Mouse (Mus musculus): Measurements from ENCODE around the gene Kpna7.
A peak's percentile ranks its signal among the peaks of the same experiment; 100 is the strongest.
"Not testable (repeated sequence)": the region's sequence is repeated elsewhere in the genome, so short reads cannot be mapped to it uniquely, and the experiment has no call there.

The Kpna7 gene

GRCm38 (mm10) chr5:145083632-145084451 lies at the start of gene Kpna7, which contains the start of gene Arpc1a:
Gene Kpna7, minus strand, starts transcription at chr5:145084030.
Gene Arpc1a, plus strand, starts transcription at chr5:145083830.
- peak; percentile 93 for DNase-seq

DNA sequence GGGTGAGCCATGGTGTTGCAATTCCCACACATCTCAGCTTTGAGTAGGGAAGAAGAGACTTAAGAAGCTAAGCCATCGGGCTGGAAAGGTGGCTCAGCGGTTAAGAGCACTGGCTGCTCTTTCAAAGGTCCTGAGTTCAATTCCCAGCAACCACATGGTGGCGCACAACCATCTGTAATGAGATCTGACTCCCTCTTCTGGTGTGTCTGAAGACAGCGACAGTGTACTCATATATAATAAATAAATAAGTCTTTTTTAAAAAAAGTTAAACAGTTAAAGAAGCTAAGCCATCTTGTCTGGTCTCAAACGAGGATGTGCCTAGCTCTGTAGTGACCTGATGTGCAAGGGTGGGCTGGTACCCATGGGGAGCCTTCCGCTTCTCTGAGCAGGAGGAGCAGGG lies 49.4 kb upstream of the Kpna7 start:
- not testable (repeated sequence) for DNase-seq

GRCm38 (mm10) chr5:145130995-145131394 lies 47.2 kb upstream of the Kpna7 start:
- no peak for DNase-seq

DNA sequence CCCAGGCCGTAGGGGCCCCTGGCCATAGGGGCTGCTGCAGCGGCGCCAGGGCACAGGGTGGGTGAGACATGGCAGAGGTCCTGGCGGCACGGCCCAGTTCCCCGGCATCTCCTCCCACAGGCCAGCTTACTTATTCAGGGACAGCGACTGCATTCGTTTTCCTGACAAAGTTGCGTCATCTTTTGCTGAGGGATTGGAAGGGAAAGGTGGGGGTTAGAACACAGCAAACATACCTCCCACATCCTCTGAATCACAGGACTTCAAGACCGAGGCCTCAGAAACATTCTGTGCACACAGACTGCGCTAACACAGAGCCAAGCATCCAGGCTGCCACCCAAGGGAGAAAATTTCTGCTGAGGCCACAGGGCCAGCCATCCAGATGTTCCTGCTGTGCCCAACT lies 46.4 kb upstream of the Kpna7 start:
- DNase-seq: peak; percentile 83

DNA sequence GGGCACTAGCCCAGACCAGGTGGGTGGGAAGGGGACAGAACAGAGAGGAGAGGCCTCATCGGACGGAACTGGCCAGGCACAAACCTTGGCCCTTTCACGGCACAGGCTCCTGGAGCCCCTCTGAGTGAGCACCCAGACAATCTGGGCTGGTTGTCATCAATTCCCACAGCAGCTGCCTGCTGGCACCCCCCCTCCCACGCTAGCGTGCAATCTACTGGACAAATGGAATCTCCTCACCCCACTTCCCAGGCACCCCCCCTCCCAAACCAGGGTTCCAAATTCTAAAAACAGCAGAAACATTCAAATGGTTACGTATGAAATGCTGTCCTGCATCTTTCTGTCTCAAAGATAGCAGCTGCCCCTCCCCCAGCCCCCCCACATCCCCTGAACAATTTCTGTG lies 45.9 kb upstream of the Kpna7 start:
- peak; percentile 51 for DNase-seq

- no peak for DNase-seq
Observed at GRCm38 (mm10) chr5:145129124-145129523, 45.3 kb upstream of the Kpna7 start.

GRCm38 (mm10) chr5:145126580-145126979 lies 42.8 kb upstream of the Kpna7 start:
- DNase-seq: no peak

DNA sequence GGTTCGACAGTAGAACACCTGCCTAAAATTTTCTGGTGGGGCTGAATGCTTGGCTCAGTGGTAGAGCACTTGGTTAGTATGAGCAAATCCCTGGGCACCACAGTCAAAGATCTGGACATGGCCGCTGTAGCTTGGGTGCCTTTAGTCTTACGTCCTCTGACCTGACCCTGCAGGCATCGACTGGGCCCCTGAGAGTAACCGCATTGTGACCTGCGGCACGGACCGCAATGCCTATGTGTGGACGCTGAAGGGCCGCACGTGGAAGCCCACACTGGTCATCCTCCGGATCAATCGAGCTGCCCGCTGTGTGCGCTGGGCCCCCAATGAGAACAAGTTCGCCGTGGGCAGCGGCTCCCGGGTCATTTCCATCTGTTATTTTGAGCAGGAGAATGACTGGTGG lies 39.6 kb upstream of the Kpna7 start:
- no peak for DNase-seq

DNA sequence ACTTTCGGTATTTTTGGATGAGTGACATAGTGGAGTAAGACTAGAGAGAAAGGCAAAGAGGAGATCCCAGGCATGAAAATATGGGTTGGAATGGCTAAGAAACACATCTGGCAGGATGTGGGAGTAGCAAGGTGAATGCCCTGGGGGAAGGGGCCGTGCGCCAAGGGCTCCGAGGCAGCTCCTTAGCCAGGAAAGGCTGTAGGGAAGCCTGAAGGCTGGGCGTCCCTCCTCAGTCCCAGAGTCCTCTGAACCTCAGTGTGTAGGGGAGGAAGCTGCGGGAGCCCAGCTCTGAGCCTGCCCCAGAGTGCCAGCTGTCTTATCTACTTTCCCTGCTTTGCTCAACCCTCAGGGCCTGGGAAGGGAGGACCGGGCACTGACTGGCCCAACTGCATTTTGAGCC lies 37.1 kb upstream of the Kpna7 start:
- DNase-seq: no peak

- no peak for DNase-seq
Observed at GRCm38 (mm10) chr5:145119385-145119784, 35.6 kb upstream of the Kpna7 start.

GRCm38 (mm10) chr5:145118461-145118860 lies 34.6 kb upstream of the Kpna7 start:
- no peak for DNase-seq

- no peak for DNase-seq
Observed at GRCm38 (mm10) chr5:145118005-145118404, 34.2 kb upstream of the Kpna7 start.

- DNase-seq: no peak
Observed at GRCm38 (mm10) chr5:145116916-145117315, 33.1 kb upstream of the Kpna7 start.

DNA sequence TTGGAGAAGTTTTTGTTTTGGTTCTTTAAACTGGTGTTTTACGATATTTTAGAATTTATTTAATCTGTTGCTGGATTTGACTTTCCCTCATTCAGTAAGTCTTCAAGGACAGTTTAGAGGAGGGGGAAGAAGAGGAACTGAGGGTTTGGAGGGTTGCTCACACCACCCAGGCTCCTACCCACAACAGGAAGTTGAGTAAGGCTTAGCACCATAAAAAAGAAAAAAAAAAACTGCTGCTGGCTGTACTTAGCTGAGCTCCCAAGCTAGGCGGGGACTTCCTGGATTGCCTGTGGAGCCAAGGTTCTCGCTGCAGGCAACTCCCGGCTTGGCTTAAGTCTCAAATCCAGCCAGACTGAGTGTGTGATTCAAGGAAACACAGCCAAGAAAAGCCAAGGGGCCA lies 32.5 kb upstream of the Kpna7 start:
- DNase-seq: peak; percentile 38

- DNase-seq: no peak
Observed at GRCm38 (mm10) chr5:145115736-145116135, 31.9 kb upstream of the Kpna7 start.

DNA sequence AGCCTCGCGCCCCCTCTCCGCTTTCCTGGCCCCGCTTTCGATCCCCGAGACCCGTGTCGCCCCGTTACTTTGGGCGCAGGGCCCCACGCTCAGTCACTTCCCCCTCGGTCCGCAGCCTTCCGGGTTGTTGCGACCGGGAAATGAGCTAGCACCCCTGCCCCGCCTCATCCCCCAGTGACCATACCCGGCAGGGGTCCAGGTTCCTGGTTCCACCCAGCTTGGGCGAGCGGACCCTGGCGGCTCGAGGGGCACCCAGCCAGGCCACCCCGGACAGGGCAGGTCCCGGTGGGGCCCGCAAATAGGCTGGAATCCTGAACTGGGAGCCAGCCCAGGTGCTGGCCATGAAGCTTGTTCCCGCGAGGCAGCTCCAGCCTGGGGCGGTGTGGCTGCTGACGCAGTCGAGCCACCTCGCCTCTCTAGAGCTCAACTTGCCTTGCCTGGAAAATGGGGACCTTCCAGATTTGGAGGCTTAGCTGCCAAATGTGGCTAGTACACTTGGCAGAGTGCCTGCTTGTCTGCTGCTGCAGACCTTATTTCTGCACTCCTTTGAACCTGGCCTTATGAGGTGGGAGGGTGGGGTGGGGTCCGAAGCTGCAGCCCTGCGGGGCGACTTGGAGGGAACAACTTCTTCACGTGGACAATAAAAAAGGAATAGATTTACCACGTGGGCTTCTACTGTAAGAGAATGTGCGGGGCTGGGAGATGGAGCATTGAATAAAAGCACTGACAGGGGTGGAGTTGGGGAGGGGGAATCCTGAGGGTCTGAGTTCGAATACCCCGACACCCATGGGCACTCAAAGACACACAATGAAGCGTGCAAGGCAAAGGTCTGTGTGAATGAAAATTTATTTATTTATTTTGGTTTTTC lies 31.0 kb upstream of the Kpna7 start:
- DNase-seq: peak; percentile 34

DNA sequence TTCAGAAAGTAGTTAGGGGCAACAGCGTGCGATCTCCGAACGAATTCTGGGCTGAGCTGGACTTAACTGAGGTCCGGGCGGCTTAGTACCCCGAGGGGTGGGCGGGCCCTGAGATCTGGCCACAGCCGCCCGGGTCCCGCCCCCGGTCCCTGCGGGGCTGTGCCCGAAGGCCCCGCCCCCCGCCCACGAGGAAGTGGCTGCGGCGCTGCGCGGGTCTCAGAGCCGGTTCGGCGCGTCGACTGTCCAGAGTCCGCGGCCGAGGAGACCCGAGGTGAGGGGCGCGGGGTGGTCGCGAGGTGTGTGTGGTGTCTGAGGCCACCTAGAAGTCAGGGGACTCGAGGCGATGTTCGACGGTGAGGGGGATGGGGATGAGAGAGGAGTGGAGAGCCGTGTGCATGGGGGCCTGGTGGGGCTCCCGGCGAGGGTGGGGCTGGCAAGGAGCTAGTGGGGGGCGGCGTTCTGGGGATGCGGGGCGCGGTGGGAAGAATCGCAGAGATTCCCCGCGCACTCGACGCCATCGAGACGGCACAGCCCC lies 30.3 kb upstream of the Kpna7 start, which contains the start of gene Arpc1b:
Arpc1b (plus strand) TSS at position 145 of the 535 bp plus-strand sequence.
- no peak for DNase-seq

DNA sequence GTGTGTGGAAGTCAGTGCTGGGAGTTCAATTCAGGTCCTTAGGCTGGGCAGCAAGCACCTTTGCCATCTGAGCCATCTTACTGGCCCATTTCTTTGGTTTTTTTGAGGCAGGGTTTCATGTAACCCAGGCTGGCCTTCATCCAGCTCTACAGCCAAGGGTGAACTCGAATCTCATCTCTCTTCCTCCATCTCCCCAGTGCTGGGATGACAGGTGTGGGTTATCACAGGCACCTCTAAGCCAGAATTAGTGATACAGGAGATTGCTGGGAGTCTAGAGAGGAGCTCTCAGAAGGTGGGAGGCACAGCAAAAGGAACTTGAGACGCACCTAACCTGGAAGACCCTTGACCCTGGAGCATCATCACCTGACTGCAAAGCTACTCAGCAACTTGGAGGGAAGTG lies 29.6 kb upstream of the Kpna7 start:
- no peak for DNase-seq

GRCm38 (mm10) chr5:145112566-145112965 lies 28.7 kb upstream of the Kpna7 start:
- DNase-seq: no peak

DNA sequence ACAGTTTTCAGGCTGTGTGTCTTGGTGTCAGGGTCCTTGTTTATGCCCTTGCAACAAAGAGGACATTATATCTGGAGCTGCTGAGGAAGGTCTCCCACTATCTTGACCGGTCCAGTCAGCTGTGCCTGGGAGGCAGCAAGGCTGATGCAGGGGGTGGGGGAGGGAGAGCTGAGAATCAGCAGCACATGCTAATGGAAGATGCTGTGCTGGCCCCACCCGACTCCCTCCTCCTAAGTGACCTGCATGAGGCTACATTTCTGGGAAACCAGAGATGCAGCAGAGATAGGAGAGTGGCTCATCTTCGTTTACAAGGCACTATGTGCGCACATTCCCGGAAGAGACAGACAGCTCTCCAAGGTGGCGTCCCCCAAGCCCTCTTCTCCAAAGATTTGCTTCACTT lies 26.6 kb upstream of the Kpna7 start:
- DNase-seq: no peak

- DNase-seq: no peak
Observed at GRCm38 (mm10) chr5:145105694-145106275, 22.0 kb upstream of the Kpna7 start.

GRCm38 (mm10) chr5:145104328-145104727 lies 20.5 kb upstream of the Kpna7 start:
- peak; percentile 69 for DNase-seq

GRCm38 (mm10) chr5:145102706-145103105 lies 18.9 kb upstream of the Kpna7 start:
- no peak for DNase-seq

Measured in right cerebral cortex, adult 18-20 months (tissue).